Mouse (Mus musculus): ENCODE results near the gene Map2k4.

Gene Map2k4

GRCm38 (mm10) chr11:65712754-65713306 is 75.3 kb downstream of the Map2k4 start:
- DNase-seq (ENCODE audit: low read depth in 1 of 2, low spot score in 2 of 2) = no peak

- DNase-seq (ENCODE audit: low read depth in 1 of 2, low spot score in 2 of 2) = no peak
These were observed 81.3 kb downstream of the Map2k4 start for GRCm38 (mm10) chr11:65706784-65707183.

DNA sequence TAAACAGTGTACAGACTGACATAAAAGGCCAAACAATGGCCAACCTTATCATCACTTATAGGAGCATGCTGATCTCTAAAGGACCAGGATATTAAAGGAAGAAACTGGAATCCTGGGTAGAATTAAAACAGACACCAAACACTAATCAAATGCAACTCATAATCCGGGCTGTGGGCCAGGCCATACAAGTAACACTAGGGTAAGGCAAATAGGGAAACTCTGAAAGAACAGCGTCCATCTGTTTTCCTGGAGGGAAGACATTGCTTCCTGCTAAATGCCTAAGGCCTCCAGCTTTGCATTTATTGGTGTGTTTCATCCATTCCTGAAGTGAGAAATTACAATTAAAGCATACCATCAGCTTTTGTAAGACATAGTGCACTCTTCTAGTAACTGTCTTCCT is 81.9 kb downstream of the Map2k4 start:
- no peak for DNase-seq (ENCODE audit: low read depth in 1 of 2, low spot score in 2 of 2)

DNA sequence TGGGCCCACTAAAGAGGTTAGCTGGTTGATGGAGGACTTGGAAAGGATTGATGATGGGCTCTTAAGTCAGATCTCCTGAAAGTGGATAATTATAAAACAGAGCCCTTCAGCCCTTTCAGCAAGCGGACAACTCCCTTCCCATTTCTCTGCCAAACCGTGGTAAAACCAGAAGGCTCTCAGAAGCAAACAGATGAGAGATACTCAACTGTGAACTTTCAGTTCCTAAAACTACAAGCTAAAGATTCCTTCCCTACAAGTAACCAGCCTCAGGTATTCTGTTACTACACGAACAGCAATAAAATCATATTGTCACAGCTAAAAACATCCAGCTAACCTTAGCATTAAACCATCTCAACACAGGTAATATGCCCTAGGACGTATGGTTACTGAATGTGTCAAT is 83.2 kb downstream of the Map2k4 start:
- no peak for DNase-seq (ENCODE audit: low read depth in 1 of 2, low spot score in 2 of 2)

DNA sequence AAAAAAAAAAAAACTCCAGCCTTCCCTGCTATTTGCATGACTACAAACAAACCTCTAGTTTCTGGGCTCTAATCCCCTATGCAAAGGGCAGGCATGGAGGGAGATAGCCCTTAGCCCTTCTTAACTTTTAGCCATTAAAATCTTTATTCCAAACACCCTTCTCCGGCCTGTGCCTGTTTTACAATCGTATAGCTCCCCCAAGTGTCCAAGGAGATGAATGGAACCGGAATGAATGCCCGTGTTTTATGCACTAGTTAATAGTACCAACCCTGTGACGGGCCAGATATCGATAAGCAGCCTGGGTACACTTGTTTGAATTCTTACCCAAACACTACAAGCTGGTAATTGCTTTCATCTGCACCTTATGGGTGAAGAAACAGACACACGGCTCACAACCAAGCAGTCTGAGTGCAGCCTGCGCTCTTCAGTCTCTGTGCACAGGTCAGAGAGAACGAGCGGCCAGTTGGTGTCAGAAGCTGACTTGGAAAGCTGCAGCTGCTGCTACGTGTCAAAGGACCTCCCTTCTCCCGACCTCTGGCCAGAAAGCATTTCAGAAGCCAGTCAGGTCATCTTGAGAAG is 109.2 kb downstream of the Map2k4 start:
- DNase-seq (ENCODE audit: low read depth in 1 of 2, low spot score in 2 of 2) = no peak

- no peak for DNase-seq (ENCODE audit: low read depth in 1 of 2, low spot score in 2 of 2)
These were observed 120.6 kb downstream of the Map2k4 start for GRCm38 (mm10) chr11:65667348-65667969.

DNA sequence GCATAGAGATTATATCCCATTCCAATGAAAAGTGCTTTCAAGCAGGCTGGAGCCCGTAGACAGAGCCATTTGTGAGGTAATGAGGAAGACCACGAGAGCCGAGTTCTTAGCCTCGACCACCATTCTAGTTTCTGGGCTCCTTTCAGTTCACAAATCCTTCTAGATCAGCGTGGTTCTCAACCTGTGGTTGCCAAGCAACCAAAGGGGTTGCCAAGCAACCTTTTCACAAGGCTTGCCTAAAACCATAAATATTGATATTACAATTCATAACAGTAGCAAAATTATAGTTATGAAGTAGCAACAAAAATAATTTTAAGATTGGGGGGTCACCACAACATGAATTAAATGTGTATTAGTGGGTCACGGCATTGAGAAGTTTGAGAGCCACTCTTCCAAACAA is 123.2 kb downstream of the Map2k4 start:
- no peak for DNase-seq (ENCODE audit: low read depth in 1 of 2, low spot score in 2 of 2)

- no peak for DNase-seq (ENCODE audit: low read depth in 1 of 2, low spot score in 2 of 2)
These were observed 126.1 kb downstream of the Map2k4 start for GRCm38 (mm10) chr11:65661790-65662522.

- no peak for DNase-seq (ENCODE audit: low read depth in 1 of 2, low spot score in 2 of 2)
These were observed 134.2 kb downstream of the Map2k4 start for GRCm38 (mm10) chr11:65653932-65654331.

- DNase-seq (ENCODE audit: low read depth in 1 of 2, low spot score in 2 of 2) = no peak
These were observed 136.7 kb downstream of the Map2k4 start for GRCm38 (mm10) chr11:65651426-65651825.

DNA sequence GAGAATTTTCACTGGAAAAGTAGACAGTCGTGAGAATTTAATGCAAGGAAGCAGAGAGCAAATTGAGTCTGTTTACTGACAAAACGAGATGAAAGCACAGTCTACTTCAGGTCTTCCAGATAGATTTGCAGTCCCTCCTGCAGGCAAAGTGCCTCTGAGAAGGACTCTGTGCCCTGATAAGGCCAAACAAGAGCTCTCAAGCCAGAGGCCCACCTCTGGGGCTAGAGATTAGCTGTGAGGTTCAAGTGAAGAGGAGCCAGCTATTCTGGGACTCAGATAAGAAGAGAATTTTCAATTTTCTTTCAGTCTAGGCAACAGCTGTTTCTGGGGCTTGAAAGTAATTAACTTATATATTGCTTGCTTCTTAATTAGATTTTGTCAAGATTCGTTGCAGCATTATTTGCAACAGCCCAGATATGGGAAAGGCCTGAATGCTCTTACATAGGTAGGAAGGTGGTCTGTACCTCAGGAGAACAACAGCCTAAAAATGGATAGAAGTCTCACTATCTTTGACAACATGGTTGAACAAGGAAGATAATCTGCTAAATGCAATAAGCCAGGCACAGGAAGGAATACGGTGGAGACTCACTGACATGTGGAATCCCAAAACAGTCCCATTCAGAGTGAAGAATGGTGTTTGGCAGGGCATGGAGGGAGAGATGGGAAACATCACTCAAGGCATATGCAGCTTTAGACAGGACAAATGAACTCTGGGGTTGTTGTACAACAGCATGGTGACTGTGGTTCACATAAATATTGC is 138.0 kb downstream of the Map2k4 start:
- DNase-seq (ENCODE audit: low read depth in 1 of 2, low spot score in 2 of 2) = no peak

DNA sequence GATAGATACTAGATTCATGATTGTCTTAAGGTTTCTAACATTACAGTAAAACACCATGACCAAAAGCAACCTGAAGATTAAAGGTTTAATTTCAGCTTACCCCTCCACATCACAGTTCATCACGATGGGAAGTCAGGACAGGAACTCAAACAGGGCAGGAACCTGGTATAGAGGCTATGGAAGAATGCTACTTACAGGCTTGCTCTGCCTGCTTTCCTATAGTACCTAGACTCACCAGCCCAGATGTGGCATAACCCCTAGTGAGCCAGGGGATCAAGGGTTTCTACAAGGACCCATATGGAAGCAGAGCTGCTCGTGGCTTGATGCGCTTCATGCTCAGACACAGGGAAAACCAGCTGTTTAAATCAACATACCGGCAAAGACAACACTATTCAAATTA is 138.6 kb downstream of the Map2k4 start:
- no peak for DNase-seq (ENCODE audit: low read depth in 1 of 2, low spot score in 2 of 2)

- DNase-seq (ENCODE audit: low read depth in 1 of 2, low spot score in 2 of 2) = no peak
These were observed 141.8 kb downstream of the Map2k4 start for GRCm38 (mm10) chr11:65646314-65646713.

DNA sequence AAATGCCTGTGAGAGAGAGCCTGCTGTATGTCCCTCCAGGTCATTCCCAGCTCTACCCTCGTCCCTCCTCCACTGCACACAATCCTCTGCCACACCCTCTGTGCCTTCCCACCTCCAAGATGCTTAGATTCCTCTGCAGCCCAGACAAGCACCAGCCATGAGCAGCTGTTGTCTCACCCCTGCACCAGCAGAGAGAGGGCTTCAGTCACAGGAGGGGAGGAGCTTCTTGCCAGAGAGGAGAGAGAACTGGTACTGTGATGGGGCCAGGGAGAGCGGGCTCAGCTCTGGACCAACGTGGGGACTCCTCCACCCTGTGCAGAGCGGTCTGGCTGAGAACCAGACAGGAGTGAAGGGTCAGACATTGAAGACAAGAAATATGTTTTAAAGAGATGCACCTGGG is 143.6 kb downstream of the Map2k4 start:
- DNase-seq (ENCODE audit: low read depth in 1 of 2, low spot score in 2 of 2) = no peak

GRCm38 (mm10) chr11:65640261-65640660 is 147.8 kb downstream of the Map2k4 start:
- no peak for DNase-seq (ENCODE audit: low read depth in 1 of 2, low spot score in 2 of 2)
